Mouse (Mus musculus) v-Abl transformed pro-B cells (cell line): ENCODE data around the gene Plcl2.

Experiments
- in situ Hi-C, 2 experiments: fragments of 400-800 bp; cut with MboI; formaldehyde crosslinking; loops; one replicate each; pipeline ENCODE4 v1.15.1; 2025; ENCODE audit not compliant: unreplicated experiment in 2 of 2

Plcl2 gene

GRCm38 (mm10) chr17:50509251-50510104 lies at the start of gene Plcl2:
Plcl2 (plus strand) TSS chr17:50509403.
- in situ Hi-C loops, result loop anchor here (5.0 to 25.0 kb wide), 7 partner anchors 37 to 545 kb away; partner anchors contain the start of genes Dazl (in 1 of the 2) and Rftn1 (in 1 of the 2)

DNA sequence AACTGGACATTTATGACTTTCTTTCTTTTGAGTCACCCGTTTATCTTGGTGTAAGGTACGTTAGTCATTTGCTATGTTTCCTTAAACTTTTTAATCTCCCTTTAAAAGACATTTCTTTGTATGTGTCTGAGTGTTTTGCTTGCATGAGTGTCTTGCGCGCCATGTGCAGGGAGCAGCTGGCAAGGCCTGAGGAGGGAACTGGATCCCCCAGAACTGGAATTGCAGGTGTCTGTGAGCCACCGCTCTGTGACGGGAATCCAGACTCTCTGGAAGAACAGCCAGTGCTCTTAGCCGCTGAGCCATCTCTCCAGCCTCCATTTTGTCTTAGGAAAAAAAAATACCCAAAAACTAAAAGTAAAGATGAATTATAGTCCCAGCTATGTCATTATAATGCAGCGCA lies 48.9 kb upstream of the Plcl2 start:
- in situ Hi-C loops, result loop anchor here in 1 of 2 experiments (25.0 kb wide), 1 partner anchor 1048 kb away; no protein-coding TSS in a partner anchor

GRCm38 (mm10) chr17:50467438-50467837 lies 41.8 kb upstream of the Plcl2 start:
- in situ Hi-C loops, result loop anchor here in 1 of 2 experiments (25.0 kb wide), 1 partner anchor 1055 kb away; no protein-coding TSS in a partner anchor

- in situ Hi-C loops, result loop anchor here in 1 of 2 experiments (25.0 kb wide), 1 partner anchor 1057 kb away; no protein-coding TSS in a partner anchor
These were observed 40.1 kb upstream of the Plcl2 start for GRCm38 (mm10) chr17:50469126-50469525.

DNA sequence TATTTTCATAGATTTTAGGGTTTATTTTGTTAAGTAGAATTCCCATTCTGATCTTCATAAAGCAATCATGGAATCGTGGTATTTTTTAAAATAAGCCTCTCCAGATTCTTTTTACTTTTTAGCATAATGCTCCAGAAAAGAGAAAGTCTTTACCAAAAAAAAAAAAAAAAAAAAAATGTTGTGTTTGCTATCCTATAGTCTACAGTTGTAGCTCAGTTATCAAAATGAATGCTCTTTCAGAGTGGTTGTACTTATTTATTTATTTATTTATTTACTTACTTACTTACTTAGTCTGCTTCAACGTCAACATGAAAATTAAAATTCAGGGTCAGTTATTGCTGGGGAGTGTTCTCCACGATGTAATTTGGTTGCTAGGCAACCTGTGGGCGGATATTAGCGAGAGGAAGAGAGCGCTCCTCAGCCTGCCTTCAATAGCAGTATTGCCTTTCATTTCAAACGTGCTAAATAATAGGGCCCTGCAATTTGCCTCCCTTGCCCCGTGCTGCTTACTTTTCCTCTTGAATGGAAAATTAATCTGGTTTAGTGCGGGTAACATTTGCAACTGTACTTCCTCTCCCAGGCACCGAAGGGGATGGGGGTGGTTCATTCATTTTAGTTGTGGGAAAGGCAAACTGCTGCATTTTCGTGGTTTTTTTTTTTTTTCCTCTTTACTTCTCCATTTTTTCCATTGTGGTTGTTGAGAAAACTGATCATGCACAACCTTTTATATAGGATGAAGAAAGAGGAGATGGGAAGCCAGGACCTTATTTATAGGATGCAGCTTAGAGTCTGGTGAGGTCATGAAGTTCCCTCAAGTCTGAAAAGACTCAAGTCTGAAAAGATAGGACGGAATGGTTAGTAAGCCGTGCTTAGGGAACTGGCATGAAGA lies 39.4 kb upstream of the Plcl2 start:
- in situ Hi-C loops, result loop anchor here in 1 of 2 experiments (5.0 to 25.0 kb wide), 3 partner anchors 38 to 1057 kb away; partner anchors contain the start of gene Plcl2

DNA sequence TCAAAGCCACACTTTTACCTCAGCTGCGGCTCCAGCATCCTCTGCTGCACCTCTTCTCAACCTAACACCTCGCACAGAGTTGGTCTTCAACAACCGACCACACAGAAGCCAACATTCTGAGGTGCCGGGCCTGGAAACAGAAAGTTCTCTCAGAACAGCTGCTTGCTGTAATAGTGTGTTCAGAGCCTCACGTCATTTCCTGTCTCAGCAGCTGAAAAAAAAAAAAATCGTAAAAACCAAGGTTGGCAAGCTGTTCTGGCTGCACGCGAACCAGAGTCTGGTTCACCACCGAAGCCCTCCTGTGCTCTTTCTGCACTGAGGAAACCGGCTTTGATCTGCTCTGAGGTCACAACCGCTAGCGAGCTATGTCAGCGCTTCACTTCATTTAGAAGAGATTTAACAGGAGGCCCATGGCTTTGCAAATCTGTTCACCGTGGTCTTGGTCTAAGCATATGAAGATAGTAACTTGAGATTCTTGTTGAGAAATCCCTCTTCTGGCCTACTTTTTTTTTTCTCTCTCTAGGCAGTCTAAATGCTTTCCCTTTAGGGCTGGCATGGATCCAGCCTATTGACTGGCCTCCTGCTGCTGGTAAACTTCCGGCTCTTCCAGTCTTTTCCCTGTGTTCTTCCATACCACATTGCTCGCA lies 38.6 kb upstream of the Plcl2 start:
- in situ Hi-C loops, result loop anchor here in 1 of 2 experiments (5.0 to 25.0 kb wide), 3 partner anchors 37 to 1058 kb away; partner anchors contain the start of gene Plcl2

DNA sequence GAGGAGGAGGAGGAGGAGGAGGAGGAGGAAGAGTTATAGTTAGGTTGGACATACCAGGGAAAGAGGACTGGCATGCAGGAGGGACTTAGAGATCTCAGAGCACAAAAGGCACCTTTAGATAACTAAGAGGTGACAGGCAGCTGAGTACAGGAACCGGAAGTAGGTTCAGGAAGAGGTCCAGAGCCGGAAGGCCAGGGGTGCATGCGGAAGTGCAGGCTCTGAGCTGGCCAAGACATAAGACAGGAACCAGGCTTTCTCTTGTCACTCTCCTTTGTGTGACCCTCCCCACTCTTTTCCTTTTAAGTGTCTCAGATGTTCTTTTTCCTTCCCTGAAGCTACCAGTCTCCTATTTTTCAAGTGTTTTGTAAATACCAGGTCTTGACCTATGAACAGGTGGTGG lies 38.0 kb upstream of the Plcl2 start:
- in situ Hi-C loops, result loop anchor here in 1 of 2 experiments (5.0 to 25.0 kb wide), 3 partner anchors 36 to 1059 kb away; partner anchors contain the start of gene Plcl2

DNA sequence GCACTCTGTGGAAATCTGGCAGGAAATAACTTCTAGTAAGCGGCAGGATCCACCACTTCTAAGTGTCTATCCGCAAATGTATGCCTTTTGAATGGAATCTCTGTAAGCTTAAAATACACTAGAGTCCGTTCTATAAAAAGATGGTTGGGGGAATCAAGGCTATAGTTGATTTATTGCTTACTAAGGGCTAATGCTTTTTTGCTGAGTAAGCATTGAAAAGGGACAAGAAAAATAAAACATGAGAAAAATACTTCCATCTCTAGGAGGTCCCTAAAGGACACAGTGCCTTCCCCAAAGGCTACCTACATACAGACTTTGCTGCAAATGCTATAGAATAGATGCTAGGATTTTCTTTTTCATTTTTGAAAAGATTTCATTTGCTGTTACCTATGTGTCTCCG lies 31.9 kb upstream of the Plcl2 start:
- in situ Hi-C loops, result no loop called here

- in situ Hi-C loops, result no loop called here
These were observed 28.3 kb upstream of the Plcl2 start for GRCm38 (mm10) chr17:50480867-50481266.

DNA sequence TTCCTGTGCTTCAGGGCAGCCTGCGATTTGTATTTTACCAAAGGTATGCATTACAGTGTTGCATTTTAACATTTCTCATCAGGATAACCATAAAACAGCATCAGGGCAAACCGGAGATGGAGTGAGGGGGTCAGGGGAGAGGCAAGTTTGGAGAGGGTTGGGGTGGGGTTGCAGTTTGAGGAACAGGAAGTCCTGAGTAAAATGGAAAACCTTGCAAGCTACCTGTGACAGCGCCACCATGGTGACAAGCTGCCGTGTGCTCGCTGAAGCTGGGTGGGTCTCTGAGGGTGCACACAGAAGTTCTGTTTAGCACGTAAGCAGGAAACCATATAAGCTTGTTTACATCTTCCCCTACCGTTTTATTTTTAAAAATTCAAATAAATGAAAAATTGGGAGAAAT lies 25.5 kb upstream of the Plcl2 start:
- in situ Hi-C loops, result no loop called here

DNA sequence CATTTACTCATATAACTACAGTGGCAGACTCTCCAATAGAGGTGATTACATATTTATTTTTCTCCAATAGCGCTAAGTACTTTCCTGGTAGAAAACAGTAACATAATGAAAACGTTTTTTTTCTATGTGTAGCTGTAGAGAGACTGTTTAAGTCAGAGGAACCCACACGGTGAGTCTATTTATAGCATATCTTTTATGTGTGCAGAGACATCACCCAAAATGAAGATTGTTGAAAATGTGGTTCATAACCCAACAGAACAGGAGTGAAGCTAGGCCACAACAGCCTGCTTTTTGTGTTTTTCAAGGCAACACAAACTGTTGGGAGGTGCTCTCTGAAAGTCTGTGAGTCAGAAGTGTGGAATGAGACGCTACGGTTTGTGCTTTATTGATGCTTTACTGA lies 24.2 kb upstream of the Plcl2 start:
- in situ Hi-C loops, result no loop called here

- in situ Hi-C loops, result no loop called here
These were observed 22.1 kb upstream of the Plcl2 start for GRCm38 (mm10) chr17:50487058-50487618.

DNA sequence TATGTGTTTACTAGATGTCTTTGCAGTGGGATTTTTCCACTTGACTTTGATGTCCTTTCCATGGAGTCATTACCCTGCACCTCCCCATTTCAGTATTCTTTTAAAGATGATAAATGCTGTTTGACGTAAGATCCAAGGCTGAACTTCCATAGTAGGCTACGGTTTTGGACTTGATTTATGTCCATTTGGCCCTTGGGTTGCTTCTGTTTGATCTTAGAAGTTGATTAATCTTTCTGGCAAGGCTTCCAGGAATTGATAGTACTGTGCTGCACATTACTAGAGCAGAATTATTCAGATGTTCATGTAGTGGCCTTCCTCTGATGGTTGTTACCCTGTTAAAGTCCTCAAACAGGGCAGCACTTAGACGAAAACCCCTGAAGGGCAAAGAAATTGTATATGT lies 21.5 kb upstream of the Plcl2 start:
- in situ Hi-C loops, result no loop called here

DNA sequence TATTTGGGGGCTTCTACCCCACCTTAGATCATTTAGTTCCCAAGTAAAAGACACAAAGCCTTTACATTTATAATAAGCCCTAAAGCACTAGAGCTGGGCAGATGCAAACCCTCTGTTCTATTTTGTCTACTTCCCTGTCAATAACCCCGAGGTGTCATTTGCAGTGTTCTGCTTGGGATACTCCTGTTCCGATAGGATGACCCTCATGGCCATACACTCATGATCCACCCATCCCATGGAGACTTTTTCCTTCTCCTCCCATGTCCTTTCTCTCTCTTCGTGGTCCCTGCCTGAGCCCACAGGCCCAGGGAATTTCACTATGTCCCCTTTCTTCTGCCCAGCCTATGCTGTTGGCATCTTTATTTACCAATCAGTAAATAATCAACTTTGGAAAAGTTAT lies 20.8 kb upstream of the Plcl2 start:
- in situ Hi-C loops, result no loop called here

GRCm38 (mm10) chr17:50488895-50489294 lies 20.3 kb upstream of the Plcl2 start:
- in situ Hi-C loops, result no loop called here

DNA sequence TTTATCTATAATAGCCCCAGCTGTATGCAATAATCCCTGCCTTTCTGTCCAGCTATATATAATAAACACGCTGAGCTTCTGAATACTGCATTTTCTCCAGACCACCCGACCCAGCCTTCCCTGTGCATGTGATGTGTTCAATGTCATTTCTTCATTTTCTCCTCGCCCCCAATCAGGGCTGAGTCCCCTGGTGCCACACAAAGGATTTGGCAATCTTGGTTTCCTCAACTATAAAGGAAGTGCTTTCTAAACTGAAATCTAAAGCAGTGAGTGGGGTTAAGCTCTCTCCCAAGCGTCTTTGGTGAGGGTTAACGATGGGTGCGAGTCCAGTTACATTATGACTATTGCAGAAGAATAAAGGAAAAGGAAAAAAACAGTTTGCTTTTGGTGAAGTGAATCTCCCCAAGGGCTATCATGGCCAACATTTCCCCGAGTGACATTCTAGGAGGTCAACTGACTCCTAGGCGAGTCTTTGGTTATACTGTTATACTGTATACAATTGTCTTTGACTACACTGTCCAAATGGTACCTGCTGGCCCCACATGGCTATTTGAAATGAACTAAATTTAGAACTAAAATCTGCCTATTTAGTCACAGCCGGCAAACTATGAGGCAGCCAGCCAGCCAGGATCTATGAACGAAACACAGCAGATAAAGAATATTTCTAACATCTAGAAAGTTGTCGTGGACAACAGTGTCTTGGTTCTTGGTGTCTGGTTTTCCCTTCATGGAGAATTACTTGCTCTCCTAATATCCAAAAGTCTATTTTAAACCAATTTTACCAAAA lies 18.4 kb upstream of the Plcl2 start:
- in situ Hi-C loops, result no loop called here

- in situ Hi-C loops, result no loop called here
These were observed 17.7 kb upstream of the Plcl2 start for GRCm38 (mm10) chr17:50491496-50491895.

DNA sequence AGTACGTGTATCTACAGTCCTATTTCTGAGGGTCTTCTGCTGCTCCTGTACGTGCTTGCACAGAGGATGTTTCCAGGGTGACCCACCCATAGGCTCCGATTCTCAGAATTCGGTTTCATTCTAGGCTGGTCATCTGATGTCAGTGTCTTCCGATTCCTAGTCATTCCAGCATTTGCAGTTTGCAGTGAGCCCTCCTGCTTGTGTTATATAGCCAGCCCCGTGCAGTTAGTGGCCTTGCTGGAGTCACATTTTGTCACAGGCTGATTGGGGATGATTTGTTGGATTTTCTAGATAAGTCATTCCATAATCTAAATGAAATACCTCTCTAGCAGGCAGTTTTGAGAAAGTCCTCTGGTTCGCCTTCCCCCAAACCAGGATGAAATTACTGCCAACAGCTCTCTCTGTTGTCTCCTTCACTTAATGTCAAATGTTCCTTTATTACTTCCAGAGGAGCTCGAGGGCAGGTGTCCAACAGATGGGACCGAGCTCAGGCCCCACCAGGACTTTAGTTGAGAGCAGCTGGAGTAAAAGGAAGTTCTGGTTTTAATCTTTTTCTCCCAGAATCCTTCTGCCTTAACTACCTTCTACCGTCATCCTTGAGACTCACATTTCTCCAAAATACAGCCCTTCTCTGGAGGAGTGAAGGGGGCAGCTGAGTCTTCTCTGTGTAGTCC lies 13.8 kb upstream of the Plcl2 start:
- in situ Hi-C loops, result no loop called here
